Mouse (Mus musculus) midbrain, embryonic 16.5 days (tissue): Measurements from ENCODE around the gene Rassf8. TPM values are rescaled to one million over a fixed set of nuclear protein-coding genes. Genes with fewer than 3 reads are reported as not detected.

Experiments
- ATAC-seq: fragments of 200-750 bp; cut with Nextera tagmentation; 2 replicates; pipeline ENCODE4 v1.8.0; 2017; ENCODE audit warnings: moderate TSS enrichment
- H3K27ac ChIP-seq: fragments of 300-500 bp; sonication (generic); 2 replicates; pipeline ENCODE4 v1.5.1; 2014; ENCODE audit warnings: mild to moderate bottlenecking, low read length, mixed read lengths
- H3K27me3 ChIP-seq: fragments of 300-500 bp; sonication (generic); 2 replicates; pipeline ENCODE4 v1.6.1; 2014; ENCODE audit warnings: low read depth, low read length, mixed read lengths; ENCODE audit not compliant: control insufficient read depth, insufficient read depth
- H3K36me3 ChIP-seq: fragments of 300-500 bp; sonication (generic); 2 replicates; pipeline ENCODE4 v1.6.1; 2014; ENCODE audit warnings: mild to moderate bottlenecking, low read length, moderate library complexity, mixed read lengths; ENCODE audit not compliant: control insufficient read depth, insufficient read depth
- H3K4me1 ChIP-seq: fragments of 300-500 bp; sonication (generic); 2 replicates; pipeline ENCODE4 v1.6.1; 2014; ENCODE audit warnings: mild to moderate bottlenecking, low read length, mixed read lengths; ENCODE audit not compliant: control insufficient read depth, insufficient read depth
- H3K4me2 ChIP-seq: fragments of 300-500 bp; sonication (generic); 2 replicates; pipeline ENCODE4 v1.6.1; 2014; ENCODE audit warnings: mild to moderate bottlenecking, low read length, mixed read lengths
- H3K4me3 ChIP-seq: fragments of 300-500 bp; sonication (generic); 2 replicates; pipeline ENCODE4 v1.5.1; 2014; ENCODE audit warnings: low read depth, mild to moderate bottlenecking, low read length, moderate library complexity, mixed read lengths
- H3K9ac ChIP-seq: fragments of 300-500 bp; sonication (generic); 2 replicates; pipeline ENCODE4 v1.6.1; 2014; ENCODE audit warnings: low read depth, low read length, mixed read lengths
- H3K9me3 ChIP-seq: fragments of 300-500 bp; sonication (generic); replicated peaks from 2 replicates; pipeline ENCODE4 v1.6.1; 2014; ENCODE audit warnings: mild to moderate bottlenecking, low read length, mixed read lengths; ENCODE audit not compliant: control insufficient read depth, poor library complexity, severe bottlenecking
- WGBS: fragments of 180-500 bp; shearing (Covaris S2); extraction: QIAGEN DNeasy Blood & Tissue Kit; methylation state at CpG from one replicate; pipeline ENCODE4 v1.1.7; 2014; 5-methylcytosine and 5-hydroxymethylcytosine counted together
- polyA plus RNA-seq: library from polyadenylated mRNA; unstranded; fragments of >200 nt; fragmentation: Nextera tagmentation; extraction: Ambion mirVana; gene quantifications from 2 replicates; pipeline ENCODE4 v1.2.1, GENCODE M21; 2015

Gene Rassf8
- polyA plus RNA-seq, 1 experiment from 2014 or later: 6.0 TPM

DNA sequence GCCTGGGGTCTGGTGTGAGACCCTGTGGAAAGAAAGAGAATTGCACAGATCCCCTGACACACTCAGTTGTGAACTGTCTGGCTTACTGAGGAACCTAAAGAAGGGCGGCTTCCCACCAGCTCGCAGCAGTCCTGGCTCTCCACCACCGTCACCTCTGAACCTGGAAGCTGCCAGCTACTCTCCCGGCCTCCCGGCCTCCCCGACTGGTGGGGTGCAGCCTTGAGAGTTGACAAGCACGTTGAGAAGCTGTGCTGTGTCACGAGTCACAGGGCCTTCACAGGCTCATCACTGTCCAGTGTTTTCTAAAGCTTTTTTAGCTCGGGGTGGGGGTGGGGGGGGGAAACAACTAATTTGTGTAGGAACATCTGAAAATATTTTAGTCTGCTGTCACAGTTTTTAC, 72.6 kb downstream of the Rassf8 start:
- no peak overlapping the region for H3K4me2 ChIP-seq
- H3K9me3 ChIP-seq: no peaks in the 10 kb centered on the region
- no peaks in the 10 kb centered on the region for H3K36me3 ChIP-seq
- WGBS: 85% methylated on average over 9 of the region's 9 CpGs
- ATAC-seq: no peak
- no peaks in the 10 kb centered on the region for H3K4me1 ChIP-seq
- H3K4me3 ChIP-seq: no peak overlapping the region
- H3K9ac ChIP-seq: no peak overlapping the region
- H3K27ac ChIP-seq: no peak overlapping the region
- no peaks in the 10 kb centered on the region for H3K27me3 ChIP-seq

DNA sequence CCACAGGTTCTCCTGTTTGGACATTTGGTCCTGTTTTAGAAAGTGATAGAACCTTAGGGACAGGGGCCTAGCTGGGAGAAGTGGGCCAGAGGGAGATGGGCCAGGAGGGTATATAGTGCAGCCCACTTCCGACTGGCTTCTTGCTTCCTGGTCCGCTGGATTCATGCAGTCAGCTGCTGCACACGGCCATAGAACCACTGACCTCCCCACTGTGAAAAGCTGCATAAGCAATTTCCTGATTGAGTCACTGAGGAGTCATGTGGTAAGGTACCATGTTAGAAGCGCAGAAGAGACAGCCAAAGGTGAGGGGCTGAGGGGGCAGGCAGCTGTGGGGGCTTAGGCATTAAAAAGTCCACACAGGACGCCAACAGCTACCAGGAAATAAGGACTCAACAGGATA, 75.7 kb downstream of the Rassf8 start:
- Histone ChIP-seq H3K36me3 (no peaks in the 10 kb centered on the region), H3K4me3 (no peak overlapping the region), H3K9me3 (no peaks in the 10 kb centered on the region), H3K4me1 (no peaks in the 10 kb centered on the region), H3K27ac (no peak overlapping the region), H3K27me3 (no peaks in the 10 kb centered on the region), H3K9ac (no peak overlapping the region), H3K4me2 (no peak overlapping the region)
- ATAC-seq: no peak
- WGBS: 67% methylated on average over 5 of the region's 5 CpGs

DNA sequence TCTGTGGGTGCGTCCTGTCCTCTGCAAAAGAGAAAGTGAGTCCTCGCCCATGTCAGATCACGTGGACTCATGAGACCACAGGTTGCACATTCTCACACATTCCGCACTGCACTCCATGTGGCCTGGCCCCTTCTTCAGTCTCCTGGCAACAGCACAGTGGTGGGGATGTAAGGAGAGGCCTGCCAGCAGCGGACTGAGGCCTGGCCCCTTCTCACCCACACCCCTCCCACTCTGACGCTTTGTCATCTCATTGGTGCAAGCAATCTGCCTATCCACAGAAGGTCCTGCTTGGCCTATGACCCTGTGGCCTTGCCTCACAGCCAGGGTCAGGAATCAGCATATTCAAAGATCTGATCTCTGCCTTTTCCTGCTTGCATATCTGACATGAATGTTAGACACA, 76.6 kb downstream of the Rassf8 start:
- ATAC-seq: peak; percentile 71
- Histone ChIP-seq H3K4me3 (no peak overlapping the region), H3K4me1 (no peaks in the 10 kb centered on the region), H3K9me3 (no peaks in the 10 kb centered on the region), H3K36me3 (no peaks in the 10 kb centered on the region), H3K9ac (no peak overlapping the region), H3K4me2 (no peak overlapping the region), H3K27me3 (no peaks in the 10 kb centered on the region), H3K27ac (no peak overlapping the region)
- WGBS: 36% methylated on average over 6 of the region's 6 CpGs

DNA sequence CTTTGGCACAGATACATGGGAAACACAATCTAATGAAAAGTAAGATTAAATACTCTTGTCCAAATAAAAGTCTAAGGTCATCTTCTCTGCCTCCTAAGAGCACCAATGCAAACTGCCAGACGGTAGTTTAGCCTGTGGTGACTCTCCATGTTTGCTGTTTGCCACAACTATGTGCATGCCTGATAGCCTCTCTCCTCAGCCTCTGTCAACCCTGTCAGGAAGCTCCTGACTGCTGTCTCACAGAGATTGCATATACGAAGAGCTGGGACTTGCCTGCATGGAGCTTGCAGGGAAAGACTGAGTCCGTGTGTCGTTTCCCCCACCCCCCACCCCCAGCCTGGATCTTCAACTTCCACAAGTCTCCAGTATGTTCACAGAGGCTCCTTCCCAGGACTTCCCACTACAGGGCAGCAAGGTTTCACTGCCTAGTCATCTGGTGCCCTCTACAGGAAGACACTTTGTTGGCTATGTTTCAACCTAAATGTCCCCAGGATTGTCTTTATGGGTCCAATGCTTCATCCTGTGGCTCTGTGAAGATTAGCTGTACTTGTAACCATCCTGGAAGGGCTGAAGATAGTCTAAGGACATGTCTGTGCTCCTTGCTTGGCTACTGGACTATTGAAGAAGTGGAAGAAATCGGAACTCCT, 77.2 kb downstream of the Rassf8 start:
- Histone ChIP-seq H3K4me1 (no peaks in the 10 kb centered on the region), H3K4me3 (no peak overlapping the region), H3K27me3 (no peaks in the 10 kb centered on the region), H3K36me3 (no peaks in the 10 kb centered on the region), H3K4me2 (no peak overlapping the region), H3K9me3 (no peaks in the 10 kb centered on the region), H3K27ac (no peak overlapping the region), H3K9ac (no peak overlapping the region)
- WGBS: 57% methylated on average over 5 of the region's 5 CpGs
- ATAC-seq: peak; percentile 40; the same call in 1 of the 2 replicates

DNA sequence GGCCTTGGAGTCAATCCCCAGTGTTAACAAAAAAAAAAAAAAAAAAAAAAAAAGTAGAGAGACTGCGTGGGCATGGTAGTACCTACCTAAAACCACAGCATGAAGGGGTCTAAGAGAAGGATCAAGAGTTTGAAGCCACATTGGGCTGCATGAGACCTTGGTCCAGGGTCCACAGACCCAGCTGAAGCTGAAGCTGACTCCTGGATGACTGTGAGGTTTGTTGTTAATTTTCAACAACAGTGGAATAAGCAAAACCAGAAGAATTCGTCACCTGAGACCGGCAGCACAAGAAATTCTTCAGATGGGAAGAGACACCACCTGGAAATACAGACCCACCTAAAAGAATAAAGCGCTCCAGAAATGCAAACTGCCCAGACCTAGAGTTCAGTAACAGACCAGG, 79.8 kb downstream of the Rassf8 start:
- Histone ChIP-seq H3K4me1 (no peaks in the 10 kb centered on the region), H3K9me3 (no peaks in the 10 kb centered on the region), H3K27me3 (no peaks in the 10 kb centered on the region), H3K9ac (no peak overlapping the region), H3K36me3 (no peaks in the 10 kb centered on the region), H3K4me3 (no peak overlapping the region), H3K4me2 (no peak overlapping the region), H3K27ac (no peak overlapping the region)
- WGBS: 99% methylated on average over 4 of the region's 4 CpGs
- no peak for ATAC-seq

DNA sequence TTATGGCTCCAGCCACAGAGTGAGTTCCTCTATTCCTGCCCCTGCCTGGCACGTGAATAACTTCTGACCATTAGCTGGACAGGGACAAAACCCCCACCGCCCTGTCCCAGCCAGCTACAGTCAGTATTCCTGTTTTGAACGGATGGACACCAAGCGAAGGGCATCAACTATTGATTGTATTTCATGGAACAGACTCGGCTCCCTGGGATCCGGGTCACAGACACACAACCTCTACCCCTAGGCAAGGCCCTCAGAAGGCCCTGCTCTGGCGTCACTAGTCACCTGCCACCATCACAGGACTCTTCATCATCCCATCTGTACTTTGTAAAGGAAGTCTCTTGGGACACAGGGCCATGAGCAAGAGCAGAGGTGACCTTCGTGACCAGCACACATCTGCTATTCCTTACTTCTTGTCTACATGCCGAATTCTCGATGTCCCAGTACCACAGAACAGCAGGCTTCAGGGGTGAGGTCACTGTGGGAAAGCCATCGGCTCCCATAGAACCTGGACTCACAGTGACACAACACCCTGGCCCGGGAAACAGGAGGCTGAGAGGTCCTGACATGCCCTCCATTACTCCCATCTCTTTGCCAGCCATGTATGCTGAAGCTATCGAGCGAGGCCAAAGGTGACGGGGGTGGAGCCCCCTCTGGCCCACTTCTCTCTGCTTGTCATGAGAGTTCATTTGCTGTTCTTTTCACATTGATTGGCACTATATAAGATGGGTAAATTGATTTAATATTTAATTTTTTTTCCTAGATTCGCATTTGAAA, 82.7 kb downstream of the Rassf8 start:
- Histone ChIP-seq H3K4me3 (no peak overlapping the region), H3K4me2 (no peak overlapping the region), H3K27ac (no peak overlapping the region), H3K27me3 (no peaks in the 10 kb centered on the region), H3K36me3 (no peaks in the 10 kb centered on the region), H3K4me1 (no peaks in the 10 kb centered on the region), H3K9ac (no peak overlapping the region), H3K9me3 (no peaks in the 10 kb centered on the region)
- ATAC-seq: no peak
- 85% methylated on average over 16 of the region's 16 CpGs for WGBS

DNA sequence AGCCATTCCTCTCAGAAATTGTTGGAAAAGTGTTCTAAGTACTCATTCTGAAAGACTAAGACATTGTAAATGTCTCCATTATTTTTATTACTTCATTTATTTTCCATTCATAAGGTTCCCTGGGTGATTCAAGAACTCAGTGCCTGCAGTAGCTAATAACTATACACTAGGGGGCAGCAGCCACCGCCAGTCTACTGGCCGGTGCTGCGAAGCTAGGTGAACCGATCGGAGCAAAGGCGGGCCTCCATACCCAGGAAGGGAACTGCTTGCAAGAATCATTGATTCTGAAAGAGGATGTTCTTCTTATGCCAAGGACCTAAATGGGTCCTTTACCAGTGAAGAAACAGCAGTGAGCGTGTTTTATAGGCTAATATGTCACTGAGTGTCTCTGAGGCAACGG, 83.6 kb downstream of the Rassf8 start:
- peak; percentile 54; the same call in 1 of the 2 replicates for ATAC-seq
- Histone ChIP-seq H3K9me3 (no peaks in the 10 kb centered on the region), H3K4me1 (no peaks in the 10 kb centered on the region), H3K27me3 (no peaks in the 10 kb centered on the region), H3K27ac (no peak overlapping the region), H3K4me3 (no peak overlapping the region), H3K9ac (no peak overlapping the region), H3K36me3 (no peaks in the 10 kb centered on the region), H3K4me2 (0 out of 2 replicates have a peak overlapping the region, but pooled peaks have one; percentile 13)
- 18% methylated on average over 8 of the region's 8 CpGs for WGBS

DNA sequence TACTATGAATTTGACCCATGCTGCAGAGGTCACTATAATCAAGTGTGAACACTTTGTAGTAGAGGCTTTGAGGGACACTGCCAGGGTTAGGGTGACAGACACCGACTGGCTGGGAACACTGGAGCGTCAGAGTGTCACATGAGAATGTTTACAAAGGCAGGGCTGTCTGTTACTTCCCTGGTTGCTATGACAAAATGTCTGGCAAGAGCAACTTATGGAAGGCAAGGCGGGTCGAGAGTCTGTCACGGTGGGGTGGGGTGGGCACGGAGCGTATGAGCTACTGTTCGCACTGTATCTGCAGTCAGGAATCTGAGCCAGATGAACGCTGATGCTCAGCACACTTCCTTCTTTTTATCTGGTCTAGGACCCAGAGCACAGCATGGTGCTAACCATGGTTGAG, 84.1 kb downstream of the Rassf8 start:
- 60% methylated on average over 9 of the region's 9 CpGs for WGBS
- Histone ChIP-seq H3K36me3 (no peaks in the 10 kb centered on the region), H3K4me1 (no peaks in the 10 kb centered on the region), H3K4me2 (no peak overlapping the region), H3K27ac (no peak overlapping the region), H3K27me3 (no peaks in the 10 kb centered on the region), H3K9me3 (no peaks in the 10 kb centered on the region), H3K9ac (no peak overlapping the region), H3K4me3 (no peak overlapping the region)
- 0 out of 2 replicates have a peak, but pooled peaks have one; percentile 19 for ATAC-seq

DNA sequence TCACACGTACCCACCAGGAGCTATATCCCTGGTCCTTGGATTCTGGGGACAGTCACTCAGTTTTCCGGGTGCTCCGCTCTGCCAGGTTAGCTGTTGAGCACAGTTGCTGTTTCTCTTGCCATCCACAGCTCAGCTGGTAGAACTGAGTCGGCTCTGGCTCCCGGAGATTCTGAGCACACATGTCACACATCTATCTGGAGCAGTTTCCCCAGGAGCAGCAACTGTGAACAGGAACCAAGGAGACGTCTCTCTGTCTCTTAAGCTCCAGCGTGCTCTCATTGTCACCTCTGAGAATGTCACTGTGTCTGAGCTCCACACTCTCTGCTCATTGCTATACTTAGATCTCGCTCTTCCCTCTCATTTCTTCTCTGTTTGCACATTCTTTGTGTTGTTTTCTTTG, 86.4 kb downstream of the Rassf8 start:
- Histone ChIP-seq H3K9me3 (no peaks in the 10 kb centered on the region), H3K27me3 (no peaks in the 10 kb centered on the region), H3K4me2 (no peak overlapping the region), H3K27ac (no peak overlapping the region), H3K4me3 (no peak overlapping the region), H3K9ac (no peak overlapping the region), H3K4me1 (no peaks in the 10 kb centered on the region), H3K36me3 (no peaks in the 10 kb centered on the region)
- 72% methylated on average over 8 of the region's 8 CpGs for WGBS
- ATAC-seq: no peak
